Mouse (Mus musculus) CH12.LX (cell line): ENCODE results near the gene Swsap1. TPM values are rescaled to one million over a fixed set of nuclear protein-coding genes. Genes with fewer than 3 reads are reported as not detected.

Source experiments
- DNase-seq: peaks from one replicate; pipeline ENCODE4 v3.0.0-alpha.2; 2013; ENCODE audit errors: extremely low read depth
- H3K27ac ChIP-seq: 2 replicates; pipeline ENCODE4 v1.5.1; 2012; ENCODE audit warnings: low read depth, mild to moderate bottlenecking, control low read depth, moderate library complexity; ENCODE audit not compliant: insufficient read depth
- H3K27me3 ChIP-seq: replicated peaks from 2 replicates; pipeline ENCODE3; 2012; ENCODE audit warnings: inconsistent platforms
- H3K36me3 ChIP-seq, 2 experiments: replicated peaks in 1 of 2; 2 replicates each; pipeline versions ENCODE3 to v1.6.1; 2012; ENCODE audit warnings: inconsistent platforms in 1 of 2, low read length in 1 of 2, mild to moderate bottlenecking in 1 of 2, mixed read lengths in 1 of 2, moderate library complexity in 1 of 2; ENCODE audit not compliant: control insufficient read depth in 1 of 2, insufficient read depth in 1 of 2
- H3K4me1 ChIP-seq, 2 experiments: 2 replicates each; pipeline ENCODE4 v1.6.1; 2012; ENCODE audit warnings: inconsistent platforms in 1 of 2, moderate library complexity in 1 of 2; ENCODE audit not compliant: insufficient read depth in 2 of 2, control insufficient read depth in 1 of 2
- H3K4me2 ChIP-seq: 2 replicates; pipeline ENCODE4 v1.6.1; 2012; ENCODE audit warnings: low read depth, mild to moderate bottlenecking, control low read depth; ENCODE audit not compliant: poor library complexity, insufficient read depth, severe bottlenecking
- H3K4me3 ChIP-seq, 3 experiments: fragments of 150-350 bp in 1 of 3; sonication (generic) in 1 of 3; replicated peaks in 1 of 3; 2 replicates each; pipeline versions ENCODE3 to v1.5.1; 2011 to 2012; ENCODE audit warnings: low read depth in 2 of 3, low read length in 2 of 3, mild to moderate bottlenecking in 2 of 3, moderate library complexity in 2 of 3, control low read depth in 1 of 3, improper control_type of control experiment in 1 of 3, inconsistent platforms in 1 of 3, mixed read lengths in 1 of 3; ENCODE audit not compliant: poor library complexity in 1 of 3
- H3K79me2 ChIP-seq: replicated peaks from 2 replicates; pipeline ENCODE4 v1.6.1; 2012; ENCODE audit warnings: mild to moderate bottlenecking, moderate library complexity; ENCODE audit not compliant: control insufficient read depth, poor library complexity, insufficient read depth, severe bottlenecking; ENCODE audit errors: extremely low read depth
- H3K9ac ChIP-seq: 2 replicates; pipeline ENCODE4 v1.6.1; 2012; ENCODE audit warnings: low read depth, mild to moderate bottlenecking, control low read depth, moderate library complexity; ENCODE audit not compliant: insufficient read depth
- H3K9me3 ChIP-seq: replicated peaks from 2 replicates; pipeline ENCODE3; 2012; ENCODE audit warnings: low read length, inconsistent platforms, mixed read lengths
- BHLHE40 ChIP-seq: IDR thresholded peaks from 2 replicates; pipeline ENCODE4 v1.6.1; 2011; ENCODE audit warnings: mild to moderate bottlenecking, low read depth, low read length, improper control_type of control experiment
- CHD1 ChIP-seq: IDR thresholded peaks from 2 replicates; pipeline ENCODE4 v1.6.1; 2012; ENCODE audit warnings: low read depth, low read length, improper control_type of control experiment, inconsistent platforms
- CHD2 ChIP-seq: IDR thresholded peaks from 2 replicates; pipeline ENCODE4 v1.6.1; 2011; ENCODE audit warnings: low read length, improper control_type of control experiment
- CTCF ChIP-seq, 2 experiments: IDR thresholded peaks in 1 of 2; conservative IDR thresholded peaks in 1 of 2; 2 replicates each; pipeline ENCODE4 v1.5.1; 2011 to 2012; ENCODE audit warnings: low read depth in 2 of 2, low read length in 2 of 2, improper control_type of control experiment in 1 of 2, inconsistent platforms in 1 of 2, mild to moderate bottlenecking in 1 of 2, moderate library complexity in 1 of 2
- E2F4 ChIP-seq: IDR thresholded peaks from 2 replicates; pipeline ENCODE4 v1.6.1; 2011; ENCODE audit warnings: low read depth, low read length, improper control_type of control experiment; ENCODE audit not compliant: insufficient replicate concordance
- ELF1 ChIP-seq: IDR thresholded peaks from 2 replicates; pipeline ENCODE4 v1.6.1; 2014; ENCODE audit warnings: low read depth, mild to moderate bottlenecking, inconsistent platforms, low read length, improper control_type of control experiment
- HCFC1 ChIP-seq: IDR thresholded peaks from 2 replicates; pipeline ENCODE4 v1.6.1; 2012; ENCODE audit warnings: low read depth, mild to moderate bottlenecking, inconsistent platforms, low read length, improper control_type of control experiment
- JUN ChIP-seq: IDR thresholded peaks from 2 replicates; pipeline ENCODE4 v1.6.1; 2011; ENCODE audit warnings: low read depth, mild to moderate bottlenecking, low read length, improper control_type of control experiment, moderate library complexity; ENCODE audit not compliant: insufficient read depth
- MAFK ChIP-seq: IDR thresholded peaks from 2 replicates; pipeline ENCODE4 v1.6.1; 2011; ENCODE audit warnings: low read length, improper control_type of control experiment; ENCODE audit not compliant: insufficient replicate concordance
- POLR2A ChIP-seq: IDR thresholded peaks from 2 replicates; pipeline ENCODE4 v1.6.1; 2011; ENCODE audit warnings: low read depth, mild to moderate bottlenecking, improper control_type of control experiment, low read length
- RAD21 ChIP-seq: IDR thresholded peaks from 2 replicates; pipeline ENCODE4 v1.6.1; 2011; ENCODE audit warnings: low read depth, mild to moderate bottlenecking, low read length, improper control_type of control experiment, moderate library complexity
- RCOR1 ChIP-seq: conservative IDR thresholded peaks from 2 replicates; pipeline ENCODE4 v1.6.1; 2012; ENCODE audit warnings: low read depth, mild to moderate bottlenecking, inconsistent platforms, low read length, improper control_type of control experiment
- SIN3A ChIP-seq: IDR thresholded peaks from 2 replicates; pipeline ENCODE4 v1.6.1; 2012; ENCODE audit warnings: low read length, improper control_type of control experiment, inconsistent platforms
- SMC3 ChIP-seq: IDR thresholded peaks from 2 replicates; pipeline ENCODE4 v1.6.1; 2011; ENCODE audit warnings: low read depth, low read length, improper control_type of control experiment
- TBP ChIP-seq: conservative IDR thresholded peaks from 2 replicates; pipeline ENCODE4 v1.6.1; 2011; ENCODE audit warnings: low read depth, low read length, improper control_type of control experiment
- ZMIZ1 ChIP-seq: IDR thresholded peaks from 2 replicates; pipeline ENCODE4 v1.6.1; 2012; ENCODE audit warnings: low read depth, mild to moderate bottlenecking, inconsistent platforms, low read length, improper control_type of control experiment
- dilution Hi-C: fragments of 300-500 bp; cut with MboI; formaldehyde crosslinking; loops from 2 replicates; pipeline ENCODE4 v1.14.3; 2020; ENCODE audit warnings: low sequenced_read_pairs; ENCODE audit not compliant: extremely low pct_unique_long_range_greater_than_20kb, extremely low pct_ligation_motif_present
- in situ Hi-C: fragments of 300-500 bp; cut with MboI; formaldehyde crosslinking; loops from 3 replicates; pipeline ENCODE4 v1.14.3; 2019; ENCODE audit warnings: low sequenced_read_pairs, low pct_ligation_motif_present, low pct_unique_long_range_greater_than_20kb, mixed read lengths
- polyA plus RNA-seq: library from polyadenylated mRNA; unstranded; fragments of >175 nt; gene quantifications from 2 replicates; pipeline ENCODE4 v1.2.1, GENCODE M21; 2012; ENCODE audit warnings: low read depth; ENCODE audit not compliant: insufficient read length
- total RNA-seq, 2 experiments: library from RNA; depleted of rRNA; stranded (reverse); fragments of 300-350 nt in 1 of 2; fragments of >200 nt in 1 of 2; gene quantifications; 2 replicates each; pipeline ENCODE4 v1.2.3; 2012 to 2014

The Swsap1 gene
- total and polyA plus RNA-seq, 3 experiments, result 3.1 to 4.1 (median 4.0) TPM

DNA sequence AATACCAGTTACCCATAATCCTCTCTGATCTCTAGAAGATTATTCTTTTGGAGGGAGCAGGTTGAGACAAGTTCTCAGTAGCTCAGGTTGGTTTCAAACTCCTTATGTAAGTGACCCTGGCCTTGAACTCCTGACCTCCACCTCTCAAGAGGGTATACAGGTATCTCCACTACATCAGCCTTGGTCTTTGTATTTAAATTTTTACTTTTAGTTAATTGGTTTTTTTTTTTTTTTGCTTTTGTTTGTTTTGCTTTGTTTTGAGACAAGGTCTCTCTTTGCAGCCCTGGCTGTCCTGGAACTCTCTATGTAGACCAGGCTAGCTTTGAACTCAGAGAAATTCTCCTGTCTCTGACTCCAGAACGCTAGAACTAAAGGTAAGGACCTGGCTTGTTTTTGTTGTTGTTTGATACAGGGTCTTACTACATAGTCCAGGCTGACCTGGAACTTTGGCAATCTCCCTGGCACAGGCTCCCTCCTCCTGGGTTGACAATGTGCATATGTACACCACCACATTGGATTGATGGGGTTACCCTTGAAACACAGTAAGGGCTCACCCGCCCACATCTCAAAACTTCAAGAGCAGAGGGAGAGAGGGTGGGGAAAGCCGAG is 32.0 kb upstream of the Swsap1 start:
- no peak for TF ChIP-seq HCFC1
- TF ChIP-seq CHD1, result no peak
- TF ChIP-seq JUN, result no peak
- no peak for TF ChIP-seq RCOR1
- TF ChIP-seq TBP, result no peak
- no peak for TF ChIP-seq ELF1
- TF ChIP-seq SMC3, result no peak
- no peak for TF ChIP-seq ZMIZ1
- no peak for TF ChIP-seq MAFK
- TF ChIP-seq CTCF (conservative IDR thresholded peaks at IDR 0.05 in 1 of 2, IDR thresholded peaks at IDR 0.05 in 1 of 2; ENCODE audit: low read depth in 2 of 2, low read length in 2 of 2), result no peak
- TF ChIP-seq CHD2, result no peak
- no peak for TF ChIP-seq POLR2A
- Histone ChIP-seq H3K27me3 (peaks cover 27% of the 10 kb centered on the region), H3K4me1 (peaks cover 5 to 11% of the 10 kb centered on the region in 2 experiments; a peak in 2 of 4 replicates), H3K79me2 (no peaks in the 10 kb centered on the region), H3K4me3 (no peak overlapping the region), H3K27ac (no peak overlapping the region), H3K9me3 (no peaks in the 10 kb centered on the region), H3K4me2 (no peak overlapping the region), H3K36me3 (no peaks in the 10 kb centered on the region), H3K9ac (no peak overlapping the region)
- dilution Hi-C loops (no loop called here), in situ Hi-C loops (no loop called here)
- DNase-seq, result no peak

DNA sequence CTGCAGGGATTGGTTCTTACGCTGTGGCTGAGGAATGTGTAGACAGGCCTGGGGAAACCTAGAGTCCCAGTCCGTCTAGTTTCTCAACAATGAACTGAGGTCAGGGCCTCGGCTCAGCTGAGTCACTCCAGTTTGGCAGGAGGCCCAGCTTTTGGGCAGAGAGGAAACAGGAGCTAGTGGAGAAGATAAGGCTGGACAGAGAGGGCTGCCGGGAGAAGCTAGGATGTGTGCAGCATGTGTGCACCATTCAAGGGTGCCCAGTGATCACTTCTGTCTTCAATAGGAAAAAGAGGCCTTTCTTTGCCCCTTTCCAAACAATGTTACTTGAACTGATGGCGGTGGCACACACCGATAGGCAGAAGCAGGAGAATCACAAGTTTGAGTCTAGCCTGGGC is 31.5 kb upstream of the Swsap1 start:
- Histone ChIP-seq H3K27ac (no peak overlapping the region), H3K4me1 (peaks cover 4 to 11% of the 10 kb centered on the region in 2 experiments; a peak in 2 of 4 replicates), H3K4me3 (no peak overlapping the region), H3K4me2 (no peak overlapping the region), H3K79me2 (no peaks in the 10 kb centered on the region), H3K36me3 (no peaks in the 10 kb centered on the region), H3K9ac (no peak overlapping the region), H3K9me3 (no peaks in the 10 kb centered on the region), H3K27me3 (peaks cover 32% of the 10 kb centered on the region)
- no peak for DNase-seq
- dilution Hi-C loops (no loop called here), in situ Hi-C loops (no loop called here)
- TF ChIP-seq HCFC1 (no peak), BHLHE40 (no peak), POLR2A (no peak), E2F4 (no peak), RAD21 (no peak), JUN (no peak), SIN3A (no peak)
